Mouse (Mus musculus) limb, embryonic 14.5 days (tissue): ENCODE data around the gene Npdc1. TPM values are rescaled to one million over a fixed set of nuclear protein-coding genes. Genes with fewer than 3 reads are reported as not detected.
A peak's percentile ranks its signal among the peaks of the same experiment; 100 is the strongest.

Source experiments
- ATAC-seq: fragments of 200-750 bp; cut with Nextera tagmentation; 2 replicates; pipeline ENCODE4 v1.8.0; 2017; ENCODE audit warnings: low read depth, moderate number of reproducible peaks, moderate TSS enrichment; ENCODE audit not compliant: low FRiP score
- DNase-seq: peaks from one replicate; pipeline ENCODE4 v3.0.0-alpha.2; 2015; ENCODE audit warnings: low spot score
- H3K27ac ChIP-seq: fragments of 300-500 bp; sonication (generic); replicated peaks from 2 replicates; pipeline ENCODE4 v1.5.1; 2014; ENCODE audit warnings: low read depth, mild to moderate bottlenecking, low read length, moderate library complexity, mixed read lengths
- H3K27me3 ChIP-seq: fragments of 300-500 bp; sonication (generic); 2 replicates; pipeline ENCODE4 v1.6.1; 2014; ENCODE audit warnings: low read length, mixed read lengths; ENCODE audit not compliant: control insufficient read depth, insufficient read depth
- H3K36me3 ChIP-seq: fragments of 300-500 bp; sonication (generic); 2 replicates; pipeline ENCODE4 v1.6.1; 2014; ENCODE audit warnings: mild to moderate bottlenecking, low read length, moderate library complexity, mixed read lengths; ENCODE audit not compliant: control insufficient read depth, insufficient read depth
- H3K4me1 ChIP-seq: fragments of 300-500 bp; sonication (generic); 2 replicates; pipeline ENCODE4 v1.6.1; 2014; ENCODE audit warnings: antibody characterized with exemption, low read length, mixed read lengths; ENCODE audit not compliant: control insufficient read depth, insufficient read depth
- H3K4me2 ChIP-seq: fragments of 300-500 bp; sonication (generic); replicated peaks from 2 replicates; pipeline ENCODE4 v1.6.1; 2014; ENCODE audit warnings: low read depth, mild to moderate bottlenecking, low read length, moderate library complexity; ENCODE audit not compliant: severe bottlenecking
- H3K4me3 ChIP-seq: fragments of 300-500 bp; sonication (generic); replicated peaks from 2 replicates; pipeline ENCODE4 v1.5.1; 2014; ENCODE audit warnings: low read length
- H3K9ac ChIP-seq: fragments of 300-500 bp; sonication (generic); 2 replicates; pipeline ENCODE4 v1.6.1; 2014; ENCODE audit warnings: mild to moderate bottlenecking, low read depth, low read length, moderate library complexity; ENCODE audit not compliant: severe bottlenecking
- H3K9me3 ChIP-seq: fragments of 300-500 bp; sonication (generic); 2 replicates; pipeline ENCODE4 v1.6.1; 2016; ENCODE audit warnings: low read length; ENCODE audit not compliant: control insufficient read depth
- POLR2A ChIP-seq: fragments of 200-500 bp; IDR thresholded peaks from 2 replicates; pipeline ENCODE4 v1.8.0; 2012; ENCODE audit warnings: inconsistent platforms, mild to moderate bottlenecking, moderate library complexity, borderline replicate concordance; ENCODE audit not compliant: insufficient read depth, insufficient read length; ENCODE audit errors: extremely low read depth
- WGBS: fragments of 180-500 bp; shearing (Covaris S2); extraction: QIAGEN DNeasy Blood & Tissue Kit; methylation state at CpG from one replicate; pipeline ENCODE4 v1.1.7; 2014; 5-methylcytosine and 5-hydroxymethylcytosine counted together
- polyA plus RNA-seq, 2 experiments: library from polyadenylated mRNA; depleted of rRNA in 1 of 2; stranded (reverse) in 1 of 2; unstranded in 1 of 2; fragments of >200 nt; fragmentation: Nextera tagmentation in 1 of 2; extraction: Ambion mirVana in 1 of 2; gene quantifications; 2 replicates each; pipeline versions ENCODE4 v1.2.1 to v1.2.3; 2012 to 2014

The Npdc1 gene
- polyA plus RNA-seq, 2 experiments, result 42.9 to 76.2 TPM

- Histone ChIP-seq H3K27ac (no peak overlapping the region), H3K9ac (no peak overlapping the region), H3K4me3 (no peak overlapping the region), H3K4me1 (no peaks in the 10 kb centered on the region), H3K9me3 (no peaks in the 10 kb centered on the region), H3K4me2 (no peak overlapping the region), H3K27me3 (no peaks in the 10 kb centered on the region), H3K36me3 (no peaks in the 10 kb centered on the region)
- no peak for DNase-seq
- no peak for TF ChIP-seq POLR2A
- no peak for ATAC-seq
- 23% methylated on average over 3 of the region's 3 CpGs for WGBS
Measured at GRCm38 (mm10) chr2:25417426-25417825, 18.3 kb downstream of the Npdc1 start.

GRCm38 (mm10) chr2:25421896-25422295 is 22.7 kb downstream of the Npdc1 start:
- TF ChIP-seq POLR2A, result no peak
- no peaks in the 10 kb centered on the region for H3K27me3 ChIP-seq
- no peak overlapping the region for H3K4me3 ChIP-seq
- no peaks in the 10 kb centered on the region for H3K9me3 ChIP-seq
- no peak overlapping the region for H3K4me2 ChIP-seq
- DNase-seq (peak; percentile 80), ATAC-seq (peak; percentile 50; the same call in 1 of the 2 replicates)
- no peaks in the 10 kb centered on the region for H3K36me3 ChIP-seq
- H3K4me1 ChIP-seq, result no peaks in the 10 kb centered on the region
- H3K9ac ChIP-seq, result no peak overlapping the region
- 14% methylated on average over 3 of the region's 3 CpGs for WGBS
- H3K27ac ChIP-seq, result no peak overlapping the region

GRCm38 (mm10) chr2:25422587-25423410 is 23.6 kb downstream of the Npdc1 start, which contains the start of gene Fut7:
Gene Fut7, plus strand, starts transcription at chr2:25423267.
- Histone ChIP-seq H3K9ac (no peak within 1 kb of the TSS), H3K27me3 (no peaks in the 10 kb centered on the region)
- 53% methylated on average over 17 of the region's 17 CpGs for WGBS

DNA sequence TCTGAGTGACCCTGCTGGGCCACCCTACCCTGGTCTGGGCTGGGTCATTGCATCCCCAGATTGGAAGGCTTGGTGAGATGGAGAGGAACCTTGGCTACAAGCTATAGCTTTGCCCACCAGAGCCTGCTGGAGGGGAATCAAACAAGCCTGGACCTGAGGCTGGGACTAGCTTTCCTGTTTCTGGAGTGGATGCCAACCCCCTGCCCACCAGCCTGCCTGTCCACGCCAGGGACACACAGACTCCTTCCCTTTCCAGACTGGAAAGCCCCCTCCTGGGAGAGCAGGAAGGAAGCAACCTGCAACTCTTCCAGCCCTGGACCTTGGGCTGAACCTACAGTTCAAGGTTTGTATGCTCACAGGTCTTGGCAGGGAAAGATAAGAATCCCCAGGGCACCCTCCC is 24.5 kb downstream of the Npdc1 start:
- ATAC-seq, result no peak
- Histone ChIP-seq H3K27me3 (no peaks in the 10 kb centered on the region), H3K9ac (no peak overlapping the region), H3K4me2 (no peak overlapping the region), H3K27ac (no peak overlapping the region), H3K4me1 (no peaks in the 10 kb centered on the region), H3K36me3 (no peaks in the 10 kb centered on the region), H3K9me3 (no peaks in the 10 kb centered on the region), H3K4me3 (no peak overlapping the region)
- WGBS, result 50% methylated on average over 1 of the region's 1 CpGs
- TF ChIP-seq POLR2A, result no peak
- DNase-seq, result no peak

More at GRCm38 (mm10) chr2:25422587-25423410, 23.6 kb downstream of the Npdc1 start, which contains the start of gene Fut7:
- no peak for DNase-seq
- TF ChIP-seq POLR2A, result no peak
- Histone ChIP-seq H3K27ac (no peak within 1 kb of the TSS), H3K9me3 (no peaks in the 10 kb centered on the region), H3K4me3 (no peak within 1 kb of the TSS), H3K36me3 (no peaks in the 10 kb centered on the region), H3K4me1 (no peaks in the 10 kb centered on the region), H3K4me2 (no peak within 1 kb of the TSS)
- ATAC-seq, result no peak

DNA sequence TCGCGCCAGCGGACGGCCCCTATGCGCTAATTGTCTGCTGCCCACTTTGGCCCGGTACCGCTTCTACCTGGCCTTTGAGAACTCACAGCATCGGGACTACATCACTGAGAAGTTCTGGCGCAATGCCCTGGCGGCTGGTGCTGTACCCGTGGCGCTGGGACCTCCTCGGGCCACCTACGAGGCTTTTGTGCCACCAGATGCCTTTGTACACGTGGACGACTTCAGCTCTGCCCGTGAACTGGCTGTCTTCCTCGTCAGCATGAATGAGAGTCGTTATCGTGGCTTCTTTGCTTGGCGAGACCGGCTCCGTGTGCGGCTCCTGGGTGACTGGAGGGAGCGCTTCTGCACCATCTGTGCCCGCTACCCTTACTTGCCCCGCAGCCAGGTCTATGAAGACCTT is 26.3 kb downstream of the Npdc1 start:
- Histone ChIP-seq H3K9me3 (no peaks in the 10 kb centered on the region), H3K4me3 (no peak overlapping the region), H3K4me1 (peaks cover 3% of the 10 kb centered on the region; the same call in 1 of the 2 replicates), H3K4me2 (no peak overlapping the region), H3K36me3 (no peaks in the 10 kb centered on the region), H3K27ac (no peak overlapping the region), H3K9ac (no peak overlapping the region), H3K27me3 (no peaks in the 10 kb centered on the region; the same call in 1 of the 2 replicates)
- no peak for ATAC-seq
- TF ChIP-seq POLR2A, result no peak
- 52% methylated on average over 27 of the region's 27 CpGs for WGBS
- no peak for DNase-seq
